Mouse (Mus musculus) CH12.LX (cell line): ENCODE data around the gene C1qtnf5. TPM values are rescaled to one million over a fixed set of nuclear protein-coding genes. Genes with fewer than 3 reads are reported as not detected.
A peak's percentile ranks its signal among the peaks of the same experiment; 100 is the strongest.

Experiments used
- DNase-seq: peaks from one replicate; pipeline ENCODE4 v3.0.0-alpha.2; 2013; ENCODE audit errors: extremely low read depth
- H3K27ac ChIP-seq: 2 replicates; pipeline ENCODE4 v1.5.1; 2012; ENCODE audit warnings: low read depth, mild to moderate bottlenecking, control low read depth, moderate library complexity; ENCODE audit not compliant: insufficient read depth
- H3K27me3 ChIP-seq: replicated peaks from 2 replicates; pipeline ENCODE3; 2012; ENCODE audit warnings: inconsistent platforms
- H3K36me3 ChIP-seq, 2 experiments: replicated peaks in 1 of 2; 2 replicates each; pipeline versions ENCODE3 to v1.6.1; 2012; ENCODE audit warnings: inconsistent platforms in 1 of 2, low read length in 1 of 2, mild to moderate bottlenecking in 1 of 2, mixed read lengths in 1 of 2, moderate library complexity in 1 of 2; ENCODE audit not compliant: control insufficient read depth in 1 of 2, insufficient read depth in 1 of 2
- H3K4me1 ChIP-seq, 2 experiments: 2 replicates each; pipeline ENCODE4 v1.6.1; 2012; ENCODE audit warnings: inconsistent platforms in 1 of 2, moderate library complexity in 1 of 2; ENCODE audit not compliant: insufficient read depth in 2 of 2, control insufficient read depth in 1 of 2
- H3K4me2 ChIP-seq: 2 replicates; pipeline ENCODE4 v1.6.1; 2012; ENCODE audit warnings: low read depth, mild to moderate bottlenecking, control low read depth; ENCODE audit not compliant: poor library complexity, insufficient read depth, severe bottlenecking
- H3K4me3 ChIP-seq, 3 experiments: fragments of 150-350 bp in 1 of 3; sonication (generic) in 1 of 3; replicated peaks in 1 of 3; 2 replicates each; pipeline versions ENCODE3 to v1.5.1; 2011 to 2012; ENCODE audit warnings: low read depth in 2 of 3, low read length in 2 of 3, mild to moderate bottlenecking in 2 of 3, moderate library complexity in 2 of 3, control low read depth in 1 of 3, improper control_type of control experiment in 1 of 3, inconsistent platforms in 1 of 3, mixed read lengths in 1 of 3; ENCODE audit not compliant: poor library complexity in 1 of 3
- H3K79me2 ChIP-seq: replicated peaks from 2 replicates; pipeline ENCODE4 v1.6.1; 2012; ENCODE audit warnings: mild to moderate bottlenecking, moderate library complexity; ENCODE audit not compliant: control insufficient read depth, poor library complexity, insufficient read depth, severe bottlenecking; ENCODE audit errors: extremely low read depth
- H3K9ac ChIP-seq: 2 replicates; pipeline ENCODE4 v1.6.1; 2012; ENCODE audit warnings: low read depth, mild to moderate bottlenecking, control low read depth, moderate library complexity; ENCODE audit not compliant: insufficient read depth
- H3K9me3 ChIP-seq: replicated peaks from 2 replicates; pipeline ENCODE3; 2012; ENCODE audit warnings: low read length, inconsistent platforms, mixed read lengths
- BHLHE40 ChIP-seq: IDR thresholded peaks from 2 replicates; pipeline ENCODE4 v1.6.1; 2011; ENCODE audit warnings: mild to moderate bottlenecking, low read depth, low read length, improper control_type of control experiment
- CHD2 ChIP-seq: IDR thresholded peaks from 2 replicates; pipeline ENCODE4 v1.6.1; 2011; ENCODE audit warnings: low read length, improper control_type of control experiment
- EP300 ChIP-seq: IDR thresholded peaks from 2 replicates; pipeline ENCODE4 v1.6.1; 2011; ENCODE audit warnings: low read length, improper control_type of control experiment
- GABPA ChIP-seq: IDR thresholded peaks from 2 replicates; pipeline ENCODE4 v1.6.1; 2012; ENCODE audit warnings: low read depth, low read length, improper control_type of control experiment, inconsistent platforms; ENCODE audit not compliant: insufficient replicate concordance
- JUN ChIP-seq: IDR thresholded peaks from 2 replicates; pipeline ENCODE4 v1.6.1; 2011; ENCODE audit warnings: low read depth, mild to moderate bottlenecking, low read length, improper control_type of control experiment, moderate library complexity; ENCODE audit not compliant: insufficient read depth
- KAT2A ChIP-seq: IDR thresholded peaks from 2 replicates; pipeline ENCODE4 v1.6.1; 2012; ENCODE audit warnings: low read length, improper control_type of control experiment, inconsistent platforms; ENCODE audit not compliant: insufficient replicate concordance
- MAX ChIP-seq: IDR thresholded peaks from 2 replicates; pipeline ENCODE4 v1.6.1; 2011; ENCODE audit warnings: low read length, improper control_type of control experiment
- MAZ ChIP-seq: IDR thresholded peaks from 2 replicates; pipeline ENCODE4 v1.6.1; 2012; ENCODE audit warnings: low read depth, mild to moderate bottlenecking, inconsistent platforms, low read length, improper control_type of control experiment, moderate library complexity
- MEF2A ChIP-seq: IDR thresholded peaks from 2 replicates; pipeline ENCODE4 v1.6.1; 2014; ENCODE audit warnings: low read depth, mild to moderate bottlenecking, inconsistent platforms, low read length, improper control_type of control experiment, borderline replicate concordance
- MXI1 ChIP-seq: IDR thresholded peaks from 2 replicates; pipeline ENCODE4 v1.6.1; 2011; ENCODE audit warnings: mild to moderate bottlenecking, low read depth, low read length, improper control_type of control experiment
- MYC ChIP-seq: IDR thresholded peaks from 2 replicates; pipeline ENCODE4 v1.6.1; 2011; ENCODE audit warnings: low read depth, mild to moderate bottlenecking, improper control_type of control experiment, low read length
- NELFE ChIP-seq: IDR thresholded peaks from 2 replicates; pipeline ENCODE4 v1.6.1; 2011; ENCODE audit warnings: low read depth, low read length, improper control_type of control experiment
- POLR2A ChIP-seq: IDR thresholded peaks from 2 replicates; pipeline ENCODE4 v1.6.1; 2011; ENCODE audit warnings: low read depth, mild to moderate bottlenecking, improper control_type of control experiment, low read length
- RAD21 ChIP-seq: IDR thresholded peaks from 2 replicates; pipeline ENCODE4 v1.6.1; 2011; ENCODE audit warnings: low read depth, mild to moderate bottlenecking, low read length, improper control_type of control experiment, moderate library complexity
- TCF12 ChIP-seq: IDR thresholded peaks from 2 replicates; pipeline ENCODE4 v1.6.1; 2014; ENCODE audit warnings: low read depth, mild to moderate bottlenecking, inconsistent platforms, low read length, improper control_type of control experiment
- USF2 ChIP-seq: conservative IDR thresholded peaks from 2 replicates; pipeline ENCODE4 v1.6.1; 2011; ENCODE audit warnings: low read depth, low read length, improper control_type of control experiment
- ZKSCAN1 ChIP-seq: IDR thresholded peaks from 2 replicates; pipeline ENCODE4 v1.6.1; 2012; ENCODE audit warnings: low read depth, inconsistent platforms, low read length, improper control_type of control experiment, borderline replicate concordance
- ZMIZ1 ChIP-seq: IDR thresholded peaks from 2 replicates; pipeline ENCODE4 v1.6.1; 2012; ENCODE audit warnings: low read depth, mild to moderate bottlenecking, inconsistent platforms, low read length, improper control_type of control experiment
- ZNF384 ChIP-seq: IDR thresholded peaks from 2 replicates; pipeline ENCODE4 v1.6.1; 2012; ENCODE audit warnings: low read depth, low read length, improper control_type of control experiment, inconsistent platforms
- dilution Hi-C: fragments of 300-500 bp; cut with MboI; formaldehyde crosslinking; loops from 2 replicates; pipeline ENCODE4 v1.14.3; 2020; ENCODE audit warnings: low sequenced_read_pairs; ENCODE audit not compliant: extremely low pct_unique_long_range_greater_than_20kb, extremely low pct_ligation_motif_present
- in situ Hi-C: fragments of 300-500 bp; cut with MboI; formaldehyde crosslinking; loops from 3 replicates; pipeline ENCODE4 v1.14.3; 2019; ENCODE audit warnings: low sequenced_read_pairs, low pct_ligation_motif_present, low pct_unique_long_range_greater_than_20kb, mixed read lengths
- polyA plus RNA-seq: library from polyadenylated mRNA; unstranded; fragments of >175 nt; gene quantifications from 2 replicates; pipeline ENCODE4 v1.2.1, GENCODE M21; 2012; ENCODE audit warnings: low read depth; ENCODE audit not compliant: insufficient read length
- total RNA-seq, 2 experiments: library from RNA; depleted of rRNA; stranded (reverse); fragments of 300-350 nt in 1 of 2; fragments of >200 nt in 1 of 2; gene quantifications; 2 replicates each; pipeline ENCODE4 v1.2.3; 2012 to 2014

The C1qtnf5 gene
- total and polyA plus RNA-seq, 3 experiments, result not detected

GRCm38 (mm10) chr9:44084659-44085229 lies 22.3 kb upstream of the C1qtnf5 start:
- Histone ChIP-seq H3K36me3 (no peaks in the 10 kb centered on the region), H3K4me2 (peak overlapping the region; percentile 63), H3K4me1 (peaks cover 19 to 51% of the 10 kb centered on the region in 2 experiments), H3K9ac (peak overlapping the region; percentile 42; the same call in 1 of the 2 replicates), H3K79me2 (no peaks in the 10 kb centered on the region), H3K27me3 (peaks cover 57% of the 10 kb centered on the region), H3K27ac (no peak overlapping the region), H3K9me3 (no peaks in the 10 kb centered on the region), H3K4me3 (peak overlapping the region; percentile 17 to 62 (median 46))
- dilution Hi-C loops (no loop called here), in situ Hi-C loops (no loop called here)
- peak; percentile 57 for DNase-seq
- peak; percentile 30; the same call in 1 of the 2 replicates for TF ChIP-seq MXI1
- TF ChIP-seq BHLHE40, result no peak
- TF ChIP-seq MYC, result no peak
- no peak for TF ChIP-seq EP300
- TF ChIP-seq MEF2A, result no peak
- TF ChIP-seq MAX, result peak; percentile 51; the same call in 1 of the 2 replicates
- peak; percentile 83 for TF ChIP-seq POLR2A
- TF ChIP-seq TCF12, result peak; percentile 56; the same call in 1 of the 2 replicates
- TF ChIP-seq ZMIZ1, result 0 out of 2 replicates have a peak, but pooled peaks have one; percentile 28
- TF ChIP-seq KAT2A, result no peak
- peak; percentile 67 for TF ChIP-seq NELFE
- TF ChIP-seq GABPA, result no peak
- TF ChIP-seq, all 38 proteins: peak for 6

- Histone ChIP-seq H3K9ac (peak overlapping the region; percentile 42; the same call in 1 of the 2 replicates), H3K36me3 (no peaks in the 10 kb centered on the region), H3K4me2 (peak overlapping the region; percentile 63), H3K4me1 (peaks cover 19 to 57% of the 10 kb centered on the region in 2 experiments), H3K27me3 (peaks cover 56% of the 10 kb centered on the region), H3K4me3 (peak overlapping the region; percentile 17 to 62 (median 46)), H3K27ac (no peak overlapping the region), H3K9me3 (no peaks in the 10 kb centered on the region), H3K79me2 (no peaks in the 10 kb centered on the region)
- in situ Hi-C loops (no loop called here), dilution Hi-C loops (no loop called here)
- TF ChIP-seq RAD21 (no peak), JUN (no peak), ZNF384 (no peak), MAZ (no peak), USF2 (no peak), CHD2 (no peak), ZKSCAN1 (no peak)
- DNase-seq, result no peak
Measured at GRCm38 (mm10) chr9:44085276-44085675, 21.8 kb upstream of the C1qtnf5 start.
